Mouse (Mus musculus) hematopoietic stem cell, adult 5-6 weeks (primary cell): ENCODE data around the gene Zfp366. TPM values are rescaled to one million over a fixed set of nuclear protein-coding genes. Genes with fewer than 3 reads are reported as not detected.

ENCODE experiments used
- total RNA-seq: library from RNA; stranded (forward); fragments of 172-1452, 232-1000 nt; gene quantifications from 2 replicates; pipeline ENCODE4 v1.2.3, GENCODE M21; 2017

Gene Zfp366
- total RNA-seq, 1 experiment from 2014 or later, result 0.35 TPM

Other genes starting within 250 kb of the Zfp366 start
- gene 1700024P04Rik, start 200.3 kb upstream of the Zfp366 start, total RNA-seq, result not detected in 2 replicates
- gene Ptcd2, start 159.9 kb downstream of the Zfp366 start, total RNA-seq, result 62.5 and 73.9 TPM in 2 replicates
- 21.5 and 28.5 TPM in 2 replicates for gene Mrps27, start 160.0 kb downstream of the Zfp366 start, total RNA-seq